Mouse (Mus musculus): ENCODE measurements around the gene Tmem88b. TPM values are rescaled to one million over a fixed set of nuclear protein-coding genes. Genes with fewer than 3 reads are reported as not detected.
A peak's percentile ranks its signal among the peaks of the same experiment; 100 is the strongest.

Tmem88b gene
- under 1 TPM; 0.75 to 0.84 TPM for total RNA-seq (2021)

DNA sequence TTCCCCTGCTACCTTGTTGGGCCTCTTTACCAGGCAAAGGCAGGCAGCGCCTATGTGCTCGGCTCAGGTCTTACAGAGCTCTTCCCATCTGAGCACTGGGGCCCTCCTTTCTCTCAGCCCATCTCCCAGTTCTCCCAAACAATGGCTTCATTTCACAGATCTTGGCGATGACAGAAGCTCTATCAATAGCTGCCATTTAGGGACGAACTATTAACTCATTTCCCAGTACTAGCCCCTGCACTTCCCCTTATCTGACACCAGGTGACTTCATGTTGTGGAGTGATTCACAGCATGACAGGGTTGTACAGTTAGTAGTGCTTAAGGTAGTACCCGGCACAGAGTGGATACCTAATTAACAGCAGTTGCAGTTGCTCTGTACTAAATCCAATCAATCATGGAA lies at the start of gene Tmem88b:
Gene Tmem88b, minus strand, starts transcription at position 56 of the 400 bp plus-strand sequence.
- no peak for DNase-seq (ENCODE audit: low spot score)
- intact Hi-C loops (cut with DNase I) = loop anchor here (1.0 kb wide), 1 partner anchor 15 kb away; no protein-coding TSS in a partner anchor

DNA sequence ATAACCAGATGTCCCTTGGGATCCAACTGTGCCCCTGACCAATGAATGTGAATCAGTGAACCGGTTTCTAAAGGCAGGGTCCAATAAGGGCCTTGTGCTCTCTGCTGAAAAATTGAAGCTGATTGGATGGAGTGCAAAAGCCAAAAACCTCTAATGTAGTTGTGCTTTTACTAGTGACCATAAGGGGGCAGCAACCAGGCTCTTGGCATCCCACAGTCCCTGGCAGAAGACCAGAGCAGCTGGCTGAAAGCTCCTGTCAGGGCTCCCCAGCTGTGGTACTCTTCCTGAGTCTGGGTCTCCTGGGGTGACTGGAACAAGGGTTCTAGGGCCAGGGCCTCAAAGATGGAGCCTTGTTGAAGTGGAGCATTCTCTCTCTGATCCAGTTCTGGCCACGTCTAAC lies 48.2 kb upstream of the Tmem88b start:
- intact Hi-C loops (cut with DNase I) = loop anchor here (5.0 kb wide), 2 partner anchors 58 to 108 kb away; partner anchors contain the start of genes Acap3, Pusl1 and Ube2j2
- DNase-seq (ENCODE audit: low spot score) = peak; percentile 75

DNA sequence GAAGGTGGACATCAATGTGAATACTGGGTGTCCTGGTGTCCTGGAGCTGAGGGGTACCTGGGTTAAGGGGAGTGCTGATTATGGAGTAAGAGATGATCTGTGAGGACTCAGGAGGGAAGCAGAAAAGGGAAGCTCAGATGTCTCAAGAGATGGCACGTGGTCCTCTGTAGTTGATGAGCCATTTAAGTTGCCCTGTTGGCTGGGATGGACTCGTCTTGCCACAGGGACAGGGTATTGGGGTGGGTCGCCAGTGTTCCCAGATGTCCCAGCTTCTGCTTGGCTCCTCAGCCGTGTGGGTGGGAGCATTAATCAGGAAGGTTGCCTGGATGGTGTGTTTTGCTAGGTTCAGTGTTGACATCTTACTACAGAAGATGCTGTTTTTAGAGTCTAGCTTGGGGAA lies 47.6 kb upstream of the Tmem88b start:
- intact Hi-C loops (cut with DNase I) = loop anchor here (5.0 kb wide), 2 partner anchors 59 to 109 kb away; partner anchors contain the start of genes Acap3, Pusl1 and Ube2j2
- DNase-seq (ENCODE audit: low spot score) = no peak

DNA sequence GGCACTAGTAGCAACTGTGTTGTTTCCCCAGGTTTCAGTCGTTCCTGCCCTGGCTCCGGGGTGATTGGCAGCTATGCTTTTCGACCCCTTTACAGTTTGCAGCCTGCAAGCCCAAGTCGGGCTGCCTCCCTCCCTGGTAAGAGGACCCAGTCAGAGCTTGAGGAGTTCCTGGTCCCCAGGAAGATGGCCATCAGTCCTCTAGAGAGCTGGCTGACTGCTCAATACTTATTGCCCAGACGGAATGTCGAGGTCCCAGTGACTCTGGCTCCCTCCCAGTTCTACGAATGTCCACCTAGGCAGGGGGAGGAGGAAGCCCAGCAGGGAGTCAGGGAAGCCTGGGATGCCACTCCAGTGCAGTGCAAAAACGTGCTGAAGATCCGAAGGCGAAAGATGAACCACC lies 46.6 kb upstream of the Tmem88b start:
- DNase-seq (ENCODE audit: low spot score) = no peak
- intact Hi-C loops (cut with DNase I) = loop anchor here (5.0 kb wide), 2 partner anchors 60 to 110 kb away; partner anchors contain the start of genes Acap3, Pusl1 and Ube2j2

DNA sequence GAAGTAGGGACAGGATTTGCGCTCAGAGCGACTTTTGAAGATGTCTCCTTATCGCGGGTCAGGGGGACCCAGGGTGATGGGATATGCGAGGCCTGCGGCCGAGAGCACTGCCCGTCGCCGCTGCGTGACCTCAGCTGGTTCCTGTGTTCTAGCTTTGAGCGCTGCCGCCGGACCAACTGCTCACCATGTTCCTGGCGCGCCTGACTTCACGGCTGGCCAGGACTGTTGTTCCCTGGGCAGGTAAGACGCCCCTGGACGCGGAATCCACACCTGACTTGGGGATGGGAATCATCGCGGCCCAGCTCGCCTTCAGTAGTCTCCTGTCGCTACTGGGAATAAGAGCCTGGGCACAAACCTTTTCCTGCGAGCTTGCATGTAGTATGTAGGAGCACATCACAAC lies 46.2 kb upstream of the Tmem88b start:
- intact Hi-C loops (cut with DNase I) = loop anchor here (2.0 to 5.0 kb wide), 3 partner anchors 19 to 110 kb away; partner anchors contain the start of genes Acap3, Ccnl2, Pusl1 and Ube2j2
- no peak for DNase-seq (ENCODE audit: low spot score)

DNA sequence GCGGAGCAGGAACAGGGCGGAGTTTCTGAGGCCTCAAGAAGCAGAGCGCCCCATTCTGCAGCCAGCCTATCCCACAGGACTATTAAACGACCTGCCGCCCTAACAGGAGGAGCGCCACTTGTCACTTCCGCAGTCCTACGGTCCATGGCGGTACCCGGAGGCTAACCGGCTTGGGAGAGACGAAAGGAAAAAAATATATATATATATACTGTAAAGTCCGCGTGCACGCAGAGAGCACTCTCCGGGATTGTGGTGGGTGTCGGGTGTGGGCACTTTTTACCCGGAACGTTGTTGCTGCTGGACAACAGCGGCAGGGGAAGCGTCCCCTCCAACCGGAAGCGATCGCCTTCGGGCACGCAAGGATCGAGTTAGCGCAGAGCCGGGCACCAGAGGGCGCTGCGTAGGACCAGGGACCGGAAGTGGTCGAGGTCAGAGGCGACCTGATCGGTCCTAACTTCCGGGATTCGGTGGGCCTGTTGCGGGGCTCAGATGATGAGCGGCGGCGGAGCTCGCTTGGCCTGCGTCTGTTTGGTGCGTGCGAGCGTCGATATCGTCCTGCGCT lies 45.6 kb upstream of the Tmem88b start, which contains the start of gene Aurkaip1:
Gene Aurkaip1, plus strand, starts transcription at position 68 of the 562 bp plus-strand sequence.
- intact Hi-C loops (cut with DNase I) = loop anchor here (2.0 to 5.0 kb wide), 3 partner anchors 18 to 111 kb away; partner anchors contain the start of genes Acap3, Ccnl2, Pusl1 and Ube2j2
- peak; percentile 86 for DNase-seq (ENCODE audit: low spot score)

DNA sequence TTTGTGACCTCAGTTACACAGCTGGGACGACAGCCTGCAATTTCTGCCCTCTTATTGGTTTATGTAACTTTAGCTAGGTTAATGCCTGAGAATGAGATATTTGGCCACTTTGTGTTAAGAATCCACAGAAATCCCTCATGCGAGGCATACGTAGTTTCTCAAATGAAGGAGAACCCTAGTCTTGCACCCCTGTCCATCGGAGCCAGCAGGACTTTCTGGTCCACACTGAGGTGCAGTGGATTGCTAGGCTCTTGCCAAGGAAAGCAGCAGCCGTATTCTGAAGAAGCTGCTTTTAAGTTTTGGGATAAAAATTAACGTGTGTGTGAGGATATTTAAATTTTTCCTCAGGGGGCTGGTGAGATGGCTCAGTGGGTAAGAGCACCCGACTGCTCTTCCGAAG lies 44.9 kb upstream of the Tmem88b start:
- intact Hi-C loops (cut with DNase I) = loop anchor here (2.0 to 5.0 kb wide), 3 partner anchors 18 to 112 kb away; partner anchors contain the start of genes Acap3, Ccnl2, Pusl1 and Ube2j2
- no peak for DNase-seq (ENCODE audit: low spot score)

DNA sequence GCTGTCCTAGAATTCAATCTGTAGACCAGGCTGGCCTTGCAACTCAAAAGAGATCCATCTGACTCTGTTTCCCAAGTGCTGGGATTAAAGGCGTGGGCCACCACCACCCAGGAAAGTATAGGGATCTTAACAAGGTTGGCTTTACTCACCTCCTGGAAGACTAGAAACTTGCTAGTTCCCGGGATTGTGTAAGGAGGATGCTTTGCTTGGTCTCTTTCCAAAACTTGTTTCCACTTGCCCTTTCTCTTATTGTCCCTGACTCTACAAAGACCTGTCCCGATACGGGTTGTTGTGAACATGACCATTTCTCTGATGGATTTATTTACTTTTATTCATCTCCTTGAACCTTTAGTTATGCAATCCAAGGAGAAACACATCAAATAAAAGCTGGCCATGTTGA lies 44.2 kb upstream of the Tmem88b start:
- DNase-seq (ENCODE audit: low spot score) = no peak
- intact Hi-C loops (cut with DNase I) = loop anchor here (2.0 to 5.0 kb wide), 3 partner anchors 17 to 112 kb away; partner anchors contain the start of genes Acap3, Ccnl2, Pusl1 and Ube2j2

DNA sequence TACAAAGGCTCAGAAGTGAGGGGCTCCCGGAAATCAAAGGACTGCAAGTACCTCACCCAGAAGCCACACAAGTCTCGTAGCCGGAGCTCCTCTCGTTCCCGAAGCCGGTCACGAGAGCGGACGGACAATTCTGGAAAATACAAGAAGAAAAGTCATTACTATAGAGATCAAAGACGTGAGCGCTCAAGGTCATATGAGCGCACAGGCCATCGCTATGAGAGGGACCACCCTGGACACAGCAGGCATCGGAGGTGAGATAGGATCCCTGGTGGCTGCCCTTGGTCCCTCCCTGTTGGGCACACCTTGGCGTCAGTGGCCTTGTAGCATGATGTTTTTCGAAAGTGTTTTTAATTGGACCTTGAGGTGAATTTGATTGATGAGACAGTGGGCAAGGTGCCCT lies 37.8 kb upstream of the Tmem88b start:
- intact Hi-C loops (cut with DNase I) = no loop called here
- no peak for DNase-seq (ENCODE audit: low spot score)

DNA sequence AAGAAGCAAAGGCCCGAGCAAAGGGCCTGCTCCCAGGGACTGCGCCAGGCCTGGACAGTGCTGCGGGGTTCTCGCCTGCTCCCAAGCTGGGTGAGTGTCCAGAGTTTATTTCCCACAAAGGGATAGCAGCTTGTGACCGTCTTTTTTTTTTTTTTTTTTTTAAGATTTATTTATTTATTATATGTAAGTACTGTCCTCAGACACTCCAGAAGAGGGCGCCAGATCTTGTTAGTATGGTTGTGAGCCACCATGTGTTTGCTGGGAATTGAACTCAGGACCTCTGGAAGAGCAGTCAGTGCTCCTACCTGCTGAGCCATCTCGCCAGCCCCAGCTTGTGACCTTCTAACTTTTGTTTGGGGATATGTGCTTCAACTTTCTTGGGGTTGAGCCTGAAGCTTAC lies 35.4 kb upstream of the Tmem88b start:
- intact Hi-C loops (cut with DNase I) = no loop called here
- no peak for DNase-seq (ENCODE audit: low spot score)

DNA sequence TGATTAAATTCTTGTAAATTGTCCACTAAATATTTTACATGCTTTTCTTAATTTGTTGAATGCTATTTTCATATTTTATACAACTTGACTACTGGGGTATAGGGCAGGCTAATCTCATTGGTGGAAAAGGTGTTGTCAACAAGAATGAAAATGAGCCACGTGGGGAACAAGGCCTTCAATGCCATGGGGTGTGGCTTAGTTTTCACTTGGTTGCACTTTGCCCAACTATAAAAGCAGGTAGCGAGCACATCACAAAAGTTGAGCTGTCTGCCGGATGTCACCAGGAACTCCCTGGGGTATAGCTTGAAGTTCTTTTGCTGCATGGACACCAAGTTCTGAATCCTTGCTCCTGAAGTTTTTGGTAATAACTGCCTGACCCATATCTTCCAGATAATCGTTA lies 31.9 kb upstream of the Tmem88b start:
- no peak for DNase-seq (ENCODE audit: low spot score)

DNA sequence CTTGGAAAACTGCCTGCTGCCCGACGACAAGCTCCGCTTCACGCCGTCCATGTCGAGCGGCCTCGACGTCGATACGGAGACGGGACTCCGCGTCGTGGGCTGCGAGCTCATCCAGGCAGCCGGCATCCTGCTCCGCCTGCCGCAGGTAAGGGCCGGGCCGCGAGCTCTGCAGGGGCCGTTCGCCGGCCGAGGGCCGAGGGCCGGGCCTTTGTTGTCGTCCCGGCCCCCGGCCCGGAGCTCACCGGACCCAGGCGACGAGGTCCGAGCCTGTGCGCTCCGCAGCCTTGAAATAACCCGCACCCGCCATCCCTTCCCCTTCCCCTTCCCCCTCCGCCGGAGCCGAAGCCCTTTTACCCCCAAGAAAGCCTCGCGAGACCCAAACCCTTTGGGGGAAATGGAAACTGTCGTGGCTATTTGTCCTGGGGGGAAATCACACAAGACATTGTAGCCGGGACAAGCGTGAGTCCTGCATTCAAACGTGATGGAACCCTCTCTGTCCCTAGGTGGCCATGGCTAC lies 27.0 kb upstream of the Tmem88b start:
- no peak for DNase-seq (ENCODE audit: low spot score)

More for the DNA sequence above, 31.9 kb upstream of the Tmem88b start:
- intact Hi-C loops (cut with DNase I) = no loop called here

DNA sequence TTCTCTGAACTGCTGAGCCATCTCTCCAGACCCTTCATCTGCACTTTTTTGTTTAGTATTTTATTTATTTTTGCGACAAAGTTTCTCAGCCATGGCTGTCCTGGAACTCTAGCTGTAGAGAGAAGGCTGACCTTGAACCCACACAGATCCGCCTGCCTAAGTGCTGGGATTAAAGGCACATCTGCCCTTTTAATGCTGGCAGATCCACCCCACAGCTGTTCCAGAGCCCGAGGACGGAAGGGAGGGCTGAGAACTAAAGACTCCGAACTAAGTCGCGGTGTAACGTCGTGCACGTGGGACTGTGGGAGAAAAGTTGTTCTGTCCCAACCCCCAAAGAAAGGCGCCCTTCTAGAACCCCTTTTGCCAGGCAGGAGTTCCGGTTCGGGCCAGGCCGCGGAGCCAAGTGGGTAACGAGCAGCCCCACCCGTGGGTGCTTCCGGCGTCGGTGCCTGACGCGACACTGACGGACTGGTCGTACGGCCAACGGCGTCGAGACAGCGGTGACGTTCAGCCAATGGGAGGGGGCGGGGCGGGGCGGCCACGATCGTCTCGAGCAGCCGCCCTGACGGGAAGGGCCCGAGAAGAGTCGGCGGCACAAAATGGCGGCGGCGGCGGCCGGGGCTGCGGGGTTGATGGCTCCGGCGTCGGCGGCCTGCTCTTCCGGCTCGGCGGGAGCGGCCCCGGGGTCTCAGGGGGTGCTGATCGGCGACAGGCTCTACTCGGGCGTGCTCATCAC lies 26.4 kb upstream of the Tmem88b start, which contains the start of gene Ccnl2:
Gene Ccnl2, plus strand, starts transcription at position 561 of the 736 bp plus-strand sequence.
- DNase-seq (ENCODE audit: low spot score) = peak; percentile 91
- intact Hi-C loops (cut with DNase I) = loop anchor here (2.0 kb wide), 1 partner anchor 19 kb away; the partner anchor contains the start of gene Aurkaip1

More for the DNA sequence above, 27.0 kb upstream of the Tmem88b start:
- intact Hi-C loops (cut with DNase I) = loop anchor here (2.0 kb wide), 1 partner anchor 18 kb away; the partner anchor contains the start of gene Aurkaip1

DNA sequence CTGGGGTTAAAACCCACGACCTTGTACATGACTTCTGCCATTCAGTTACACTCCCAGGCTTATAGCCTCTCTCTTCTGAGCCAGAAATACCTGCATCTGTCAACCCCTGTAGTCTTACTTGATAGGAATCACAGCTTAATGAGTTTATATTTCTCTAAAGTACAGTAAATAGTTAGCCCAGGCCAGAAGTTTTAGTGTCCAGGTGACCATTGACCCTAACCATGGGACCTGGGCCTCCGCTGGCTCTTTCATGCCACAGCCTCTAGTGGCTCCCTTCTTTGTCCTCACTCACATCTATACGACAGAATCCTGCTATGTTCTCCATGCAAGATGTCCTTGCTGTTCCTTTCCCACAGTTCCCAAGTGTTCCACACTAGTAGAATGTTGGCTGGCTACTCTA lies 22.2 kb upstream of the Tmem88b start:
- no peak for DNase-seq (ENCODE audit: low spot score)
- intact Hi-C loops (cut with DNase I) = no loop called here

DNA sequence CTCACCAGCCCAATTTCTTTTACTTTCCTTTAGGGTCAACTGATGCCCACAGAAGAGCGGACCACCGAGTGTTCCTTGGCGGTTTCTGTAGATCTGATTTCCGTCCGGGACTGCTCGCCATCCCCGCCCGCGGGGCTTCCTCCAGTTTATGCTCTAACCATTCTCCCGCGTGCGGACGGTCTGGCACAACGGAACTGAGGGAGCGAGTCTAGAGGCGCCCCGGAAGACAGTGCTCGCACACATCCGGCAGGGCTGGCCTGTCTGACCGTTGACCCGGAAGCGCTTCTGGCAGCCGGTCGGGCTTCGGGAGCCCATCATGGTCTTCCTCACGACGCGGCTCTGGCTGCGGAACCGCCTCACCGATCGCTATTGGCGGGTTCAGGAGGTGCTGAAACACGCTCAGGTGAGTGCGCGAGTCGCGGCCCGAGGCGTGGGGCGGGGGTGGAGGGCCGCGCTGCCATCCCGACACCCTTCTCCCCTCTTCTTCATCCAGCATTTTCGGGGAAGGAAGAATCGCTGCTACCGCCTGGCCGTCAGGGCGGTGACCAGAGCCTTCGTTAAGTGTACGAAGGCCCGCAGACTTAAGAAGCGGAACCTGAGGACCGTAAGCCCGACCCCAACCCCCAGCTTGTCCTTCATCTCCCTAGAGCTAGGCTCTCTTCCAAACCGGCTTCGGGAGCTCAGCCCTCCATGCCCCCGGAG lies 17.8 kb upstream of the Tmem88b start:
- DNase-seq (ENCODE audit: low spot score) = peak; percentile 90
- intact Hi-C loops (cut with DNase I) = loop anchor here (5.0 kb wide), 1 partner anchor 36 kb away; no protein-coding TSS in a partner anchor

DNA sequence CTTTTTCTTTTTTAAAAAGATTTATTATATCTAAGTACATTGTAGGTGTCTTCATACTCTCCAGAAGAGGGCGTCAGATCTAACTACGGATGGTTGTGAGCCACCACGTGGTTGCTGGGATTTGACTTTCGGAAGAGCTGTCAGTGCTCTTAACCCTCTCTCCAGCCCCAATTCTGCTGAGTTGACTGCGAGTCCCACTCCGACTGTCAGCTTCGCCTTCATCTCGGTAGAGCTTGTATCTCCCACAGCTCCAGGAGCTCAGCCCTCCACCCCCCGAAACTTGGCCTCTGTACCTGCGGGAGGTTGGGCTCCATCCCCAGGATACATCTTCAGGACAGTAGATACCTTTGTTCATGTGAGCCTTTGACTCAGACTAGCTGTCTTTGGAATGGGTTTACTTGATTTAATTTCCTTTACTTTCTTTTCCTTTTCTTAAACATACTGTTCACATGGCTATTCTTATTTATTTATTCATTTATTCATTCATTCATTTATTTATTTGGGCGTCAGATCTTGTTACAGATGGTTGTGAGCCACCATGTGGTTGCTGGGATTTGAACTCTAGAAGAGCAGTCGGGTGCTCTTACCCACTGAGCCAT lies 17.2 kb upstream of the Tmem88b start, which contains the start of gene Mrpl20:
Gene Mrpl20, plus strand, starts transcription at position 138 of the 599 bp plus-strand sequence.
- no peak for DNase-seq (ENCODE audit: low spot score)
- intact Hi-C loops (cut with DNase I) = loop anchor here (5.0 kb wide), 1 partner anchor 36 kb away; no protein-coding TSS in a partner anchor

DNA sequence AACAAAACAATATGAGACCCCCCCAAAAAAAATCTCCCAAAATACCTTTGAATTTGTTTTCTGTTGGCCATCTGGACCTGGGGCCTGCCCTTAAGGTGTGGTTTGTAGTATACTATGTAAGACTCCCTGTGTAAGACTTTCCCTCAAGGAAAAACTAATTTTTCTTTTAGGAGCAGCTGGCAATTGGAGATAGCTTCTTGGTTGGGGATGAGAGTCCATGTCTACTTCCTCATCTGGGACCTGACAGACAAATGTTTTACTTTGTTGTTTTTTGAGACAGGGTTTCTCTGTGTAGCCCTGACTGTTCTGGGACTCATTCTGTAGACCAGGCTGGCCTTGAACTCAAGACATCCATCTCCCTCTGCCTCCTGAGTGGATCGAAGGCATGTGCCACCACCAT lies 16.4 kb upstream of the Tmem88b start:
- intact Hi-C loops (cut with DNase I) = loop anchor here (5.0 kb wide), 1 partner anchor 35 kb away; no protein-coding TSS in a partner anchor
- no peak for DNase-seq (ENCODE audit: low spot score)

DNA sequence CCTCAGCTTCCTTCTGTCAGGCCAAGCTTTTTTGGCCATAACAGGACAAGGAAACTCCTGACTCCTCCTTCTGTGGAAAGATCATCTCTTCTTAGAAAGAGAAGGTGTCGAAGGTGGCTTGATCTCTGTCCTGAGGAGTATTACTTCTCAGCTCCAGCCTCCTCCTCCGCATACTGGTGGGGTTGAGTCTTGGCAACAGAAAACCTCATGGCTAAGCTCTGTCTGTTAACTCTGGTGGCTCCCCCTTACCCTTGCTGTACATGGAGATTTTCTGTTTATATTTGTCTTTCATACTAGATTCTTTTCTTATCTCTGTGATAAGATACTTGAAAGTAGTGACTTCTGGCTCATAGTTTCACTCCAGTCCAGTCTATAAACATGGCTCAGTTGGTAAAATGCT lies 8.1 kb upstream of the Tmem88b start:
- DNase-seq (ENCODE audit: low spot score) = no peak
- intact Hi-C loops (cut with DNase I) = no loop called here
